Mouse (Mus musculus) CH12.LX (cell line): ENCODE measurements around the gene B4galnt3.

Experiments
- EP300 ChIP-seq: IDR thresholded peaks from 2 replicates; pipeline ENCODE4 v1.6.1; 2011; ENCODE audit warnings: low read length, improper control_type of control experiment
- HCFC1 ChIP-seq: IDR thresholded peaks from 2 replicates; pipeline ENCODE4 v1.6.1; 2012; ENCODE audit warnings: low read depth, mild to moderate bottlenecking, inconsistent platforms, low read length, improper control_type of control experiment
- KAT2A ChIP-seq: IDR thresholded peaks from 2 replicates; pipeline ENCODE4 v1.6.1; 2012; ENCODE audit warnings: low read length, improper control_type of control experiment, inconsistent platforms; ENCODE audit not compliant: insufficient replicate concordance
- MAX ChIP-seq: IDR thresholded peaks from 2 replicates; pipeline ENCODE4 v1.6.1; 2011; ENCODE audit warnings: low read length, improper control_type of control experiment
- MYC ChIP-seq: IDR thresholded peaks from 2 replicates; pipeline ENCODE4 v1.6.1; 2011; ENCODE audit warnings: low read depth, mild to moderate bottlenecking, improper control_type of control experiment, low read length
- TCF12 ChIP-seq: IDR thresholded peaks from 2 replicates; pipeline ENCODE4 v1.6.1; 2014; ENCODE audit warnings: low read depth, mild to moderate bottlenecking, inconsistent platforms, low read length, improper control_type of control experiment

GRCm38 (mm10) chr6:120159133-120159901 is 135.0 kb downstream of the B4galnt3 start:
- no peak for TF ChIP-seq KAT2A
- TF ChIP-seq MYC: no peak
- TF ChIP-seq HCFC1: no peak
- TF ChIP-seq TCF12: no peak
- peak; percentile 53; the same call in 1 of the 2 replicates for TF ChIP-seq EP300
- no peak for TF ChIP-seq MAX
